ENCODE assay signal across 9 mouse cellular contexts in genomic region chr5:75871120-75871519, GRCm38 (mm10).
DNase-seq lines count a peak whose midpoint lies in the region; ATAC-seq and TF ChIP-seq lines count a peak whose summit lies in the region.
"Had no signal": no experiment of that assay in that cellular context is flagged by ENCODE, and none has a peak within 500 bp of the region (broad histone marks: within the 10 kb centered on the region; RNA-seq: fewer than 3 reads in every experiment).

No protein-coding gene starts in this region.

- no peak overlapping the region for H3K9ac ChIP-seq in ES-Bruce4 (ENCODE audit: low read depth, poor library complexity, severe bottlenecking)
- no peak overlapping the region for H3K9ac ChIP-seq in liver, embryonic 13.5 days
- H3K9ac ChIP-seq: limb, embryonic 15.5 days had no signal

- H3K27ac ChIP-seq in ES-Bruce4 (ENCODE audit: insufficient read depth, low read length), result no peak overlapping the region
- H3K27ac ChIP-seq in liver, embryonic 13.5 days, result no peak overlapping the region
- H3K27ac ChIP-seq: limb, embryonic 15.5 days had no signal

- peak; percentile 29 for TF ChIP-seq CTCF in ES-Bruce4 (IDR thresholded peaks at IDR 0.05; ENCODE audit: low read depth, low read length)

- no peaks in the 10 kb centered on the region for H3K36me3 ChIP-seq in ES-Bruce4 (ENCODE audit: control insufficient read depth, insufficient read depth, low read length, poor library complexity, severe bottlenecking)
- no peaks in the 10 kb centered on the region for H3K36me3 ChIP-seq in liver, embryonic 13.5 days
- H3K36me3 ChIP-seq: limb, embryonic 15.5 days had no signal

- ATAC-seq in liver, embryonic 13.5 days (ENCODE audit: low read depth), result no peak

- H3K9me3 ChIP-seq in ES-Bruce4 (replicated peaks; ENCODE audit: control insufficient read depth, insufficient read depth, low read length, poor library complexity, severe bottlenecking), result no peaks in the 10 kb centered on the region
- no peaks in the 10 kb centered on the region for H3K9me3 ChIP-seq in liver, embryonic 13.5 days (replicated peaks)
- H3K9me3 ChIP-seq: limb, embryonic 15.5 days had no signal

- no peak for TF ChIP-seq EP300 in ES-Bruce4 (IDR thresholded peaks at IDR 0.05; ENCODE audit: insufficient read depth, low read depth, low read length)

- H3K27me3 ChIP-seq in ES-Bruce4 (ENCODE audit: control insufficient read depth, insufficient read depth, low read length, poor library complexity, severe bottlenecking), result no peaks in the 10 kb centered on the region
- H3K27me3 ChIP-seq in liver, embryonic 13.5 days, result no peaks in the 10 kb centered on the region
- H3K27me3 ChIP-seq: limb, embryonic 15.5 days had no signal

- 14% methylated on average over 8 of the region's 8 CpGs for WGBS in liver, embryonic 13.5 days (ENCODE audit: insufficient replicate concordance)

- no peaks in the 10 kb centered on the region for H3K4me1 ChIP-seq in ES-Bruce4 (ENCODE audit: control insufficient read depth, insufficient read depth, low read length)
- H3K4me1 ChIP-seq in liver, embryonic 13.5 days (replicated peaks), result no peaks in the 10 kb centered on the region

- H3K4me2 ChIP-seq in liver, embryonic 13.5 days, result no peak overlapping the region
- H3K4me2 ChIP-seq: limb, embryonic 15.5 days had no signal

- H3K4me3 ChIP-seq in ES-Bruce4 (ENCODE audit: low read depth, low read length), result no peak overlapping the region
- H3K4me3 ChIP-seq in liver, embryonic 13.5 days (replicated peaks), result no peak overlapping the region
- H3K4me3 ChIP-seq: limb, embryonic 15.5 days had no signal

- DNase-seq in 3T3-L1 (ENCODE audit: low read depth, low spot score), result peak; percentile 91
- DNase-seq in cerebellum, adult 11-12 months, result peak; percentile 28
- DNase-seq in gastrocnemius, postnatal 10 days, result peak; percentile 78
- peak; percentile 76 for DNase-seq in kidney, postnatal 14 days
- peak; percentile 46 for DNase-seq in liver, embryonic 13.5 days
- DNase-seq in retina, postnatal 7 days (ENCODE audit: low read depth, low spot score), result peak; percentile 72
- DNase-seq in yolk sac, embryonic 10.5 days (ENCODE audit: low spot score), result peak; percentile 71

- no peak for TF ChIP-seq POLR2A in ES-Bruce4 (IDR thresholded peaks at IDR 0.05; ENCODE audit: insufficient read depth, low read length)

Comparison
In these comparisons a context has a peak if more than half of its experiments do, and no peak if none do; other contexts are left out.
1. DNase-seq: peak in every context shown above with its lines; median percentile 91 in 3T3-L1; 78 in gastrocnemius, postnatal 10 days; 76 in kidney, postnatal 14 days; 72 in retina, postnatal 7 days; 71 in yolk sac, embryonic 10.5 days; 46 in liver, embryonic 13.5 days; 28 in cerebellum, adult 11-12 months.